Mouse (Mus musculus): ENCODE data around the gene Syn3. TPM values are rescaled to one million over a fixed set of nuclear protein-coding genes. Genes with fewer than 3 reads are reported as not detected.

The Syn3 gene
- polyA plus RNA-seq, 1 experiment: 0.84 TPM

DNA sequence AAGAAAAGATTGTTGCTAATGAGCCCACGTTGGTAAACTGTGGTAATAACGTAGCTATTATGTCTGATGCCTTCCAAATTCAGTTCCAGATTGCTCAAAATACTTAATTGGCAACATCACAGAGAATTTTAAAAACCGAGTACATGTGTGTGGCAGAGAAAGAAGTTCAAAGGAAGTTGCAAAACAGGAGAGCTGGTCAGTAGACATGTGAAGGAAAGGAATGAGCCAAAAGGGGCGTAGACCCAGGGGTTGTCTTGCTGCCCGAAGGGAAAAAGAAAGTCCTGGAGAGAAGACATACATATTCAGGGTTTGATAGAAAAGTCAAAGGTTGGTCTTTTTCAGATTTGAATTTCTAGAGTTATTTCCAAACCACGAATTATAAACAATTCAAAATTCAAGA lies 87.8 kb downstream of the Syn3 start:
- 90% methylated on average over 6 of the region's 6 CpGs for WGBS

DNA sequence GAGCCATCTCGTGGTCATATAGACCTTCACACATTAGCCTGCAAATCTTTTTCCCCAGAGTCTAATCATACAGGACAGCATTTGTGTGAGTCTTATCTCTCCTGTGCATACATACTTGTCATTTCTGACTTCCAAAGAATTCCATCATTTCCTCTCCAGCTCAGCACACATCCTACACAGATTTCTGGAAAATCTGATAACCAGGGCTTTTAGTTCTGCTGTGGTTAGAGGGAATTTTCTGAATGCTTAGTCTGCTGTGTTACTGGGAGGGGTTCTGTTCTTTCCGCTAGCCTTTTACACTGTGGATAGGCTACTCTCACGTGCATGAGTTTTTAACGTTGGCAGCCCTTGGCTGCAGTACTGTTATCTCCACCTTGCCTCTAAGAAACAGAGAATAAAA lies 91.7 kb downstream of the Syn3 start:
- no peaks in the 10 kb centered on the region for H3K27me3 ChIP-seq (ENCODE audit: control insufficient read depth, insufficient read depth, low read length)
- H3K4me3 ChIP-seq (ENCODE audit: control insufficient read depth, insufficient read depth, low read length): no peak overlapping the region
- H3K36me3 ChIP-seq (ENCODE audit: control insufficient read depth, insufficient read depth, low read length): no peaks in the 10 kb centered on the region
- 83% methylated on average over 4 of the region's 4 CpGs for WGBS
- no peaks in the 10 kb centered on the region for H3K4me1 ChIP-seq (replicated peaks; ENCODE audit: control insufficient read depth, insufficient read depth, low read length)
- no peak for DNase-seq
- no peak for TF ChIP-seq CTCF (IDR thresholded peaks at IDR 0.05; ENCODE audit: borderline replicate concordance, control insufficient read depth, extremely low read depth, insufficient read depth, low read length, poor library complexity)
- no peak for TF ChIP-seq POLR2A (IDR thresholded peaks at IDR 0.05; ENCODE audit: control insufficient read depth, extremely low read depth, insufficient read depth, low read length, poor library complexity)
- H3K27ac ChIP-seq (ENCODE audit: control insufficient read depth, insufficient read depth, low read length): no peak overlapping the region

More for the DNA sequence above, 87.8 kb downstream of the Syn3 start:
- no peaks in the 10 kb centered on the region for H3K4me1 ChIP-seq (replicated peaks; ENCODE audit: control insufficient read depth, insufficient read depth, low read length)
- H3K27me3 ChIP-seq (ENCODE audit: control insufficient read depth, insufficient read depth, low read length): no peaks in the 10 kb centered on the region
- no peak for DNase-seq
- H3K27ac ChIP-seq (ENCODE audit: control insufficient read depth, insufficient read depth, low read length): no peak overlapping the region
- H3K4me3 ChIP-seq (ENCODE audit: control insufficient read depth, insufficient read depth, low read length): no peak overlapping the region
- TF ChIP-seq CTCF (IDR thresholded peaks at IDR 0.05; ENCODE audit: borderline replicate concordance, control insufficient read depth, extremely low read depth, insufficient read depth, low read length, poor library complexity) (no peak), POLR2A (IDR thresholded peaks at IDR 0.05; ENCODE audit: control insufficient read depth, extremely low read depth, insufficient read depth, low read length, poor library complexity) (no peak)
- H3K36me3 ChIP-seq (ENCODE audit: control insufficient read depth, insufficient read depth, low read length): no peaks in the 10 kb centered on the region

DNA sequence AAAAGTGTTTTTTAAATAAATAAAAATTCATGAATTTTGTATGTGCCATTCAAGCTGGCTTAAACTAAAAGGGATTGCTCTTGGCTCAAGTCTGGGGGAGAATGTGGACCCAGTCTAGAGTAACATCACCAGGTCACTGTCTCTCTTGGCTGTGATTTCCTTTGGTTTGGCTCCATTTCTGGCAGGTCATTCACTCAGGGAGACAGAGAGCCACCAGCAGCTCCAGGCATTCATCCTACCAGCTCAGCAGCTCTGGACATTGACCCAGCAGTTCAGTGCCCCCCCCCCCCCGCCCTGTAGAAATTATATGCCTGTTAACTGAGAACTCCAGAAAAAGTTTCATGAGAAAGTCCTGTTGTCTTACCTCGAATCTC lies 100.4 kb downstream of the Syn3 start:
- Histone ChIP-seq H3K36me3 (ENCODE audit: control insufficient read depth, insufficient read depth, low read length) (no peaks in the 10 kb centered on the region), H3K4me1 (replicated peaks; ENCODE audit: control insufficient read depth, insufficient read depth, low read length) (no peaks in the 10 kb centered on the region), H3K27ac (ENCODE audit: control insufficient read depth, insufficient read depth, low read length) (no peak overlapping the region), H3K4me3 (ENCODE audit: control insufficient read depth, insufficient read depth, low read length) (no peak overlapping the region), H3K27me3 (ENCODE audit: control insufficient read depth, insufficient read depth, low read length) (no peaks in the 10 kb centered on the region)
- no peak for DNase-seq
- no peak for TF ChIP-seq POLR2A (IDR thresholded peaks at IDR 0.05; ENCODE audit: control insufficient read depth, extremely low read depth, insufficient read depth, low read length, poor library complexity)
- 80% methylated on average over 2 of the region's 2 CpGs for WGBS

DNA sequence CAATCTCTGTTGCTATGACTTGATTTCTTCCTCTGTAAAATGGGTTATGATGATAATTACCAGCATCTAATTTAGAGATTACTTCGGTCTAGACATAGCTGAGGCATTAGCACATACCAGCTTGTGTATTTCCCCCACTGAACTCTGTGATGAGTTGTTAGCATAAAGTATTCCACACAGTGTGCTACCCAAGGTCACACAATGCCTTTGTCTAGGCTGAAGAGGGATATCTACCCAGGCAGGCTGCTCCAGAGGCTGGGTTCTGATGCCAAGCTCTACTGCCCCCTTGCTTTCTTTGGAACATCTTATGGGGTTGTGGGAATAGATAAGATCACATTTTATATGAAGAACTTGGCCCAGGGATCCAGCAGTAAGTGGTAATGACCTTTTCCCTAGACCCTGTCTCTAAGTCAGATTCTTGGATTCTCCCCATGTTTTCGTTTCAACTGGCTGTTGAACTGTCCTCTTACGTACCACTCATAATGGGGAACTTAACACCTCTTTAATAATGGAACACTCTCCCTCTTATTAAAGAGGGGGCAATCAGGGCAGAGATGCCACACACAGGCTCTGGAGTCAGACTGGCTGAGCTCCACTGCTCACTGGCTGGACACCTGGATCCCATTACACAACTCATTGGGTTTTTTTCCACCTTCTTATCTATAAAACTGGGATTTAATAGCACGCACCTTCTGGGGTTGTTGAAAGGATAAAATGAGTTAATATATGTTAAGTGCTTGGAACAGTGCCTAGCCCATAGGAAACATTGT lies 100.9 kb downstream of the Syn3 start:
- 98% methylated on average over 4 of the region's 4 CpGs for WGBS
- H3K36me3 ChIP-seq (ENCODE audit: control insufficient read depth, insufficient read depth, low read length): no peaks in the 10 kb centered on the region
- TF ChIP-seq POLR2A (IDR thresholded peaks at IDR 0.05; ENCODE audit: control insufficient read depth, extremely low read depth, insufficient read depth, low read length, poor library complexity): no peak
- no peak for TF ChIP-seq CTCF (IDR thresholded peaks at IDR 0.05; ENCODE audit: borderline replicate concordance, control insufficient read depth, extremely low read depth, insufficient read depth, low read length, poor library complexity)

DNA sequence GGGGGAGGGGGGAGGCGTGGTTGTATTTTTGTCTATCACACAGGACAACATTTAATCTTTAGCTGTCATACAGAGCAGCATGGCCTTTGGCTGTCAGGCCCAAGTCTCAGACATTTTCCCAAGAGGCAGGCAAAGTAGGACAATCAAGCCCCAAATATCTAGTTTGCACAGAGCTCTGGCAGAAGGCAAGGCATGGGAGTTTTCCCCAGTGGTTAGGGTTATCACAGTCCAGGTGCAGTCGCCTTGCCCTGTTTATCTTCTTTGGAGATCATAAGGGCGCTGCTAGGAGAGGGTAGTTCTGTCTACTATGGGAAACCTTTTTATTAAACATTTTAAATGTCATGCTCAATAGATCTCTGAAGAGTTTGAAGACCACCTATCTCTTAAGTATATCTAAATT lies 106.3 kb downstream of the Syn3 start:
- Histone ChIP-seq H3K36me3 (ENCODE audit: control insufficient read depth, insufficient read depth, low read length) (no peaks in the 10 kb centered on the region), H3K27ac (ENCODE audit: control insufficient read depth, insufficient read depth, low read length) (no peak overlapping the region), H3K27me3 (ENCODE audit: control insufficient read depth, insufficient read depth, low read length) (no peaks in the 10 kb centered on the region), H3K4me1 (replicated peaks; ENCODE audit: control insufficient read depth, insufficient read depth, low read length) (0 out of 2 replicates have a peak, but pooled peaks cover 6% of the 10 kb centered on the region), H3K4me3 (ENCODE audit: control insufficient read depth, insufficient read depth, low read length) (no peak overlapping the region)
- TF ChIP-seq POLR2A (IDR thresholded peaks at IDR 0.05; ENCODE audit: control insufficient read depth, extremely low read depth, insufficient read depth, low read length, poor library complexity): no peak
- TF ChIP-seq CTCF (IDR thresholded peaks at IDR 0.05; ENCODE audit: borderline replicate concordance, control insufficient read depth, extremely low read depth, insufficient read depth, low read length, poor library complexity): no peak
- no peak for DNase-seq
- WGBS: 79% methylated on average over 3 of the region's 3 CpGs

More for the DNA sequence above, 100.9 kb downstream of the Syn3 start:
- DNase-seq: no peak
- Histone ChIP-seq H3K4me3 (ENCODE audit: control insufficient read depth, insufficient read depth, low read length) (no peak overlapping the region), H3K4me1 (replicated peaks; ENCODE audit: control insufficient read depth, insufficient read depth, low read length) (no peaks in the 10 kb centered on the region), H3K27me3 (ENCODE audit: control insufficient read depth, insufficient read depth, low read length) (no peaks in the 10 kb centered on the region), H3K27ac (ENCODE audit: control insufficient read depth, insufficient read depth, low read length) (no peak overlapping the region)

DNA sequence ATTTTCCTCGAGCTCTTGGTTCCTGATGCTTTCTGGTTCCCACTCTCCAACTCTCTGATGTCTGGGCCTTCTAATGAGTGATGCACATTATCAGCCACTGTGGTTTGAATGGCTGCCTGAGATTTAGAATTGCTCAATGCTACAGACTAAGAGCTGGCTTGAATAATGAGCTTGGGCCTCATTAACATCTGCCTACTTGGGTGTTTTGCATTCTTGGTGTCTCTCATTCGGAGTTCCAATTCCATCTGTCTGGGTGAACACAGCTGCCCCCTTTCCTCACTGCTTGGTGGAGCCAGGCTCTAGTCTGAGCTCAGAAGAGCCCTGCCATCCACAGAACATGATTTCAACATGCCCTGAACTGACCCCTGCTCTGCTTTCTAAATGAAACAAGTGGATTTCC lies 108.8 kb downstream of the Syn3 start:
- 91% methylated on average over 2 of the region's 2 CpGs for WGBS
- no peaks in the 10 kb centered on the region for H3K36me3 ChIP-seq (ENCODE audit: control insufficient read depth, insufficient read depth, low read length)
- no peak overlapping the region for H3K4me3 ChIP-seq (ENCODE audit: control insufficient read depth, insufficient read depth, low read length)
- H3K27me3 ChIP-seq (ENCODE audit: control insufficient read depth, insufficient read depth, low read length): no peaks in the 10 kb centered on the region
- TF ChIP-seq POLR2A (IDR thresholded peaks at IDR 0.05; ENCODE audit: control insufficient read depth, extremely low read depth, insufficient read depth, low read length, poor library complexity) (no peak), CTCF (IDR thresholded peaks at IDR 0.05; ENCODE audit: borderline replicate concordance, control insufficient read depth, extremely low read depth, insufficient read depth, low read length, poor library complexity) (no peak)
- no peak overlapping the region for H3K27ac ChIP-seq (ENCODE audit: control insufficient read depth, insufficient read depth, low read length)
- peaks cover 6% of the 10 kb centered on the region; the same call in 1 of the 2 replicates for H3K4me1 ChIP-seq (replicated peaks; ENCODE audit: control insufficient read depth, insufficient read depth, low read length)
- DNase-seq: no peak

DNA sequence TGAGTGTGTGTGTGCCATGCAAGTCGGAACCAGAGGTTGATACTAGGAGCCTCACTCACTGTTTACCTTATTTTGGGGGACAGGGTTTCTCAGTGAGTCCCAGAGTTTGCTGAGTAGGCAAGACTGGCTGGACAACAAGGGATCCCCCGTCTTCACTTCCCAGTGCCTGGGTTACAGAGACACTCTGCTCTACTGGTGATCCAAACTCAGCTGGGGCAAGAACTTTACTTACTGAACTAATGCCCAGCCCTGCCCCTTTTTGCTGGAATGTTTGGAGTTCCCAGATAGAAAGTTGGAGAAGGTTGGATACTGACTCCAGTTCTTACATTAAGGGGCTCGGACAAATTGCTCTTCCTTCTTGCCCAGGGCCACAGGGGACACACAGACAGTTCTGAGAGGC lies 109.3 kb downstream of the Syn3 start:
- DNase-seq: no peak
- Histone ChIP-seq H3K4me3 (ENCODE audit: control insufficient read depth, insufficient read depth, low read length) (no peak overlapping the region), H3K4me1 (replicated peaks; ENCODE audit: control insufficient read depth, insufficient read depth, low read length) (peaks cover 6% of the 10 kb centered on the region; the same call in 1 of the 2 replicates), H3K27me3 (ENCODE audit: control insufficient read depth, insufficient read depth, low read length) (no peaks in the 10 kb centered on the region), H3K27ac (ENCODE audit: control insufficient read depth, insufficient read depth, low read length) (no peak overlapping the region), H3K36me3 (ENCODE audit: control insufficient read depth, insufficient read depth, low read length) (no peaks in the 10 kb centered on the region)
- no peak for TF ChIP-seq POLR2A (IDR thresholded peaks at IDR 0.05; ENCODE audit: control insufficient read depth, extremely low read depth, insufficient read depth, low read length, poor library complexity)
- TF ChIP-seq CTCF (IDR thresholded peaks at IDR 0.05; ENCODE audit: borderline replicate concordance, control insufficient read depth, extremely low read depth, insufficient read depth, low read length, poor library complexity): no peak
- 97% methylated on average over 3 of the region's 3 CpGs for WGBS

Measured in thymus, adult 2 months (tissue).